Mouse (Mus musculus) erythroblast, embryonic 14.5 days (primary cell): Measurements from ENCODE around the gene Max.

Experiments used
- GATA1 ChIP-seq: IDR thresholded peaks from 2 replicates; pipeline ENCODE4 v1.6.1; 2012; ENCODE audit warnings: low read length, inconsistent platforms, mixed read lengths
- TAL1 ChIP-seq: IDR thresholded peaks from 3 replicates; pipeline ENCODE4 v1.6.1; 2012; ENCODE audit warnings: low read length, inconsistent platforms, mixed read lengths

GRCm38 (mm10) chr12:77009202-77010030, 47.4 kb upstream of the Max start:
- TF ChIP-seq TAL1: no peak
- no peak for TF ChIP-seq GATA1
